In the genomic region with DNA sequence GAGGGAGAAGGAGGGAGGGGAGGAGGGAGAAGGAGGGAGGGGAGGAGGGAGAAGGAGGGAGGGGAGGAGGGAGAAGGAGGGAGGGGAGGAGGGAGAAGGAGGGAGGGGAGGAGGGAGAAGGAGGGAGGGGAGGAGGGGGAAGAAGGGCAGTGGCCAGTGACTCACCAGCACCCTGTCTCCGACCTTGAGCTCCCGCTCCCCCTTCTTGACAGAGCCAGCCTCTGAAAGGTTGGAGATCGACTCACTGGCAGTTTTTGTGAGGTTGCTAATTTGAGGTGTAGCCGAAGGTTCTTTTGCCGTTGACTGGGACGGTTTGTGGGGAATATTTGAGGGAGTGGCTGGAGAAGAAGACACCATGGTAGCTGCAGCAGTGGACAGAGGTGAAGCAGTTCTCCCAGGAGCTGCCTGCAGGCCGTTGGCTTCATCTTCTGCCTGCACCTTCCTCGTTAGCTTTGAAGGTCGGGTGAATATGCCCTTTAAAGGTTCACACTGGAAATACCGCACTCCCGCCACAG, we compare ENCODE assay signal across 17 mouse cellular contexts.
"Had no signal": no experiment of that assay in that cellular context is flagged by ENCODE, and none has a peak within 500 bp of the region (broad histone marks: within the 10 kb centered on the region; RNA-seq: fewer than 3 reads in every experiment).

No protein-coding gene starts in this region.

- H3K4me2 ChIP-seq: kidney, embryonic 15.5 days; limb, embryonic 12.5 days; liver, embryonic 13.5 days; lung, embryonic 15.5 days; neural tube, embryonic 12.5 days had no signal

- DNase-seq: kidney, adult 2 months; kidney, postnatal 14 days; layer of hippocampus, adult 9-11 months; layer of hippocampus, postnatal 36 days; liver; liver, embryonic 13.5 days; liver, postnatal 0 days; lung, postnatal 14 days; midbrain, embryonic 14.5 days; right cerebral cortex, adult 18-20 months; right cerebral cortex, postnatal 25 days; thymus, postnatal 14 days had no signal

- H3K27ac ChIP-seq: kidney, embryonic 15.5 days; limb, embryonic 12.5 days; liver, embryonic 13.5 days; lung, embryonic 15.5 days; neural tube, embryonic 12.5 days; stomach, postnatal 0 days had no signal

- H3K4me3 ChIP-seq: kidney, embryonic 15.5 days; limb, embryonic 12.5 days; liver, embryonic 13.5 days; lung, embryonic 15.5 days; neural tube, embryonic 12.5 days had no signal

- H3K4me1 ChIP-seq: neural tube, embryonic 12.5 days had no signal

- H3K9me3 ChIP-seq: kidney, embryonic 15.5 days; limb, embryonic 12.5 days; liver, embryonic 13.5 days; lung, embryonic 15.5 days; neural tube, embryonic 12.5 days had no signal

- H3K27me3 ChIP-seq: kidney, embryonic 15.5 days; limb, embryonic 12.5 days; liver, embryonic 13.5 days; lung, embryonic 15.5 days; neural tube, embryonic 12.5 days had no signal
